Mouse (Mus musculus) intestine, embryonic 14.5 days (tissue): ENCODE results near the gene Atp2a1. TPM values are rescaled to one million over a fixed set of nuclear protein-coding genes. Genes with fewer than 3 reads are reported as not detected.

Experiments used
- ATAC-seq: fragments of 200-750 bp; cut with Nextera tagmentation; replicated peaks from 2 replicates; pipeline ENCODE4 v1.8.0; 2017; ENCODE audit warnings: low read depth, moderate number of reproducible peaks, moderate TSS enrichment, moderate library complexity; ENCODE audit not compliant: low FRiP score, low TSS enrichment
- DNase-seq: peaks from one replicate; pipeline ENCODE4 v3.0.0-alpha.2; 2018; ENCODE audit warnings: low spot score
- H3K27ac ChIP-seq: fragments of 300-500 bp; sonication (generic); 2 replicates; pipeline ENCODE4 v1.5.1; 2014; ENCODE audit warnings: low read depth, mild to moderate bottlenecking, control low read depth
- H3K27me3 ChIP-seq: fragments of 300-500 bp; sonication (generic); replicated peaks from 2 replicates; pipeline ENCODE4 v1.6.1; 2014; ENCODE audit warnings: low read length, control low read depth; ENCODE audit not compliant: control insufficient read depth, insufficient read depth
- H3K36me3 ChIP-seq: fragments of 300-500 bp; sonication (generic); 2 replicates; pipeline ENCODE4 v1.6.1; 2014; ENCODE audit warnings: low read length, control low read depth; ENCODE audit not compliant: control insufficient read depth, insufficient read depth
- H3K4me1 ChIP-seq: fragments of 300-500 bp; sonication (generic); replicated peaks from 2 replicates; pipeline ENCODE4 v1.6.1; 2014; ENCODE audit warnings: low read length, control low read depth, mixed read lengths; ENCODE audit not compliant: control insufficient read depth, insufficient read depth
- H3K4me2 ChIP-seq: fragments of 300-500 bp; sonication (generic); 2 replicates; pipeline ENCODE4 v1.6.1; 2014; ENCODE audit warnings: low read length
- H3K4me3 ChIP-seq: fragments of 300-500 bp; sonication (generic); 2 replicates; pipeline ENCODE4 v1.5.1; 2014; ENCODE audit warnings: low read depth, low read length, control low read depth, mixed read lengths
- H3K9ac ChIP-seq: fragments of 300-500 bp; sonication (generic); 2 replicates; pipeline ENCODE4 v1.6.1; 2014; ENCODE audit warnings: mild to moderate bottlenecking, low read length
- H3K9me3 ChIP-seq: fragments of 300-500 bp; sonication (generic); 2 replicates; pipeline ENCODE4 v1.6.1; 2016; ENCODE audit warnings: low read length, control low read depth; ENCODE audit not compliant: control insufficient read depth
- WGBS: fragments of 180-500 bp; shearing (Covaris S2); extraction: QIAGEN DNeasy Blood & Tissue Kit; methylation state at CpG from one replicate; pipeline ENCODE4 v1.1.7; 2014; 5-methylcytosine and 5-hydroxymethylcytosine counted together
- polyA plus RNA-seq: library from polyadenylated mRNA; unstranded; fragments of >200 nt; fragmentation: Nextera tagmentation; extraction: Ambion mirVana; gene quantifications from 2 replicates; pipeline ENCODE4 v1.2.1, GENCODE M21; 2014

The Atp2a1 gene
- 0.16 TPM in 1 of 2 replicates, not detected in the other for polyA plus RNA-seq

GRCm38 (mm10) chr7:126463004-126463403 lies at the start of gene Atp2a1:
TSS of gene Atp2a1 (minus strand) at chr7:126463108.
- Histone ChIP-seq H3K36me3 (peaks cover 16% of the 10 kb centered on the region), H3K4me3 (no peak within 1 kb of the TSS), H3K9ac (no peak within 1 kb of the TSS), H3K27ac (no peak within 1 kb of the TSS), H3K9me3 (no peaks in the 10 kb centered on the region), H3K27me3 (no peaks in the 10 kb centered on the region), H3K4me2 (no peak within 1 kb of the TSS), H3K4me1 (no peaks in the 10 kb centered on the region)
- ATAC-seq (no peak), DNase-seq (no peak)
- WGBS = 53% methylated on average over 5 of the region's 5 CpGs

- Histone ChIP-seq H3K9me3 (no peaks in the 10 kb centered on the region), H3K27me3 (no peaks in the 10 kb centered on the region), H3K4me2 (no peak overlapping the region), H3K4me1 (no peaks in the 10 kb centered on the region), H3K36me3 (no peaks in the 10 kb centered on the region), H3K9ac (no peak overlapping the region), H3K4me3 (no peak overlapping the region), H3K27ac (no peak overlapping the region)
- ATAC-seq = no peak
- no peak for DNase-seq
- WGBS = 84% methylated on average over 3 of the region's 3 CpGs
Observed at GRCm38 (mm10) chr7:126511287-126511686, 48.4 kb upstream of the Atp2a1 start.

GRCm38 (mm10) chr7:126507126-126507778 lies 44.3 kb upstream of the Atp2a1 start:
- DNase-seq (no peak), ATAC-seq (no peak)
- 75% methylated on average over 8 of the region's 8 CpGs for WGBS
- no peak overlapping the region for H3K9ac ChIP-seq
- no peak overlapping the region for H3K4me2 ChIP-seq
- H3K27ac ChIP-seq = no peak overlapping the region
- 0 out of 2 replicates have a peak, but pooled peaks cover 3% of the 10 kb centered on the region for H3K4me1 ChIP-seq
- no peak overlapping the region for H3K4me3 ChIP-seq
- H3K27me3 ChIP-seq = no peaks in the 10 kb centered on the region
- H3K9me3 ChIP-seq = no peaks in the 10 kb centered on the region
- no peaks in the 10 kb centered on the region for H3K36me3 ChIP-seq

- Histone ChIP-seq H3K4me3 (no peak overlapping the region), H3K27ac (no peak overlapping the region), H3K4me2 (no peak overlapping the region), H3K36me3 (peaks cover 14% of the 10 kb centered on the region), H3K9ac (no peak overlapping the region), H3K9me3 (no peaks in the 10 kb centered on the region), H3K4me1 (peaks cover 8% of the 10 kb centered on the region), H3K27me3 (no peaks in the 10 kb centered on the region)
- ATAC-seq (no peak), DNase-seq (no peak)
- WGBS = 74% methylated on average over 2 of the region's 2 CpGs
Observed at GRCm38 (mm10) chr7:126504913-126505312, 42.0 kb upstream of the Atp2a1 start.

GRCm38 (mm10) chr7:126503273-126503878 lies 40.5 kb upstream of the Atp2a1 start, which contains the start of gene Atxn2l:
TSS of gene Atxn2l (minus strand) at chr7:126503437.
- Histone ChIP-seq H3K9ac (peak within 1 kb of the TSS; percentile 98), H3K27ac (peak within 1 kb of the TSS; percentile 99), H3K9me3 (no peaks in the 10 kb centered on the region), H3K27me3 (no peaks in the 10 kb centered on the region), H3K4me2 (peak within 1 kb of the TSS; percentile 82), H3K36me3 (peaks cover 29% of the 10 kb centered on the region), H3K4me1 (peaks cover 8% of the 10 kb centered on the region), H3K4me3 (peak within 1 kb of the TSS; percentile 100)
- under 1% methylated on average over 59 of the region's 72 CpGs for WGBS
- DNase-seq (peak; percentile 99), ATAC-seq (peak; percentile 90)

- DNase-seq (no peak), ATAC-seq (no peak; the same call in 1 of the 2 replicates)
- peak overlapping the region; percentile 98 for H3K9ac ChIP-seq
- peak overlapping the region; percentile 99 for H3K27ac ChIP-seq
- H3K4me3 ChIP-seq = peak overlapping the region; percentile 100
- H3K27me3 ChIP-seq = no peaks in the 10 kb centered on the region
- under 1% methylated on average over 40 of the region's 40 CpGs for WGBS
- peaks cover 8% of the 10 kb centered on the region for H3K4me1 ChIP-seq
- peak overlapping the region; percentile 82; the same call in 1 of the 2 replicates for H3K4me2 ChIP-seq
- no peaks in the 10 kb centered on the region for H3K9me3 ChIP-seq
- H3K36me3 ChIP-seq = peaks cover 35% of the 10 kb centered on the region
Observed at GRCm38 (mm10) chr7:126502751-126503150, 39.8 kb upstream of the Atp2a1 start.

GRCm38 (mm10) chr7:126502023-126502741 lies 39.3 kb upstream of the Atp2a1 start:
- no peaks in the 10 kb centered on the region for H3K27me3 ChIP-seq
- H3K9ac ChIP-seq = peak overlapping the region; percentile 98
- peaks cover 8% of the 10 kb centered on the region for H3K4me1 ChIP-seq
- H3K36me3 ChIP-seq = peaks cover 41% of the 10 kb centered on the region
- no peaks in the 10 kb centered on the region for H3K9me3 ChIP-seq
- H3K27ac ChIP-seq = peak overlapping the region; percentile 99
- DNase-seq (peak; percentile 97), ATAC-seq (peak; percentile 90)
- H3K4me2 ChIP-seq = peak overlapping the region; percentile 87
- WGBS = 0% methylated on average over 44 of the region's 57 CpGs
- H3K4me3 ChIP-seq = peak overlapping the region; percentile 100

- ATAC-seq = no peak
Observed at GRCm38 (mm10) chr7:126501684-126502022, 38.7 kb upstream of the Atp2a1 start.

More at GRCm38 (mm10) chr7:126501684-126502022, 38.7 kb upstream of the Atp2a1 start:
- peak overlapping the region; percentile 87 for H3K4me2 ChIP-seq
- H3K36me3 ChIP-seq = peaks cover 46% of the 10 kb centered on the region
- H3K4me1 ChIP-seq = peaks cover 8% of the 10 kb centered on the region
- H3K27ac ChIP-seq = peak overlapping the region; percentile 99
- no peak for DNase-seq
- no peaks in the 10 kb centered on the region for H3K27me3 ChIP-seq
- H3K9ac ChIP-seq = peak overlapping the region; percentile 98
- WGBS = 4% methylated on average over 9 of the region's 9 CpGs
- H3K4me3 ChIP-seq = peak overlapping the region; percentile 100
- H3K9me3 ChIP-seq = no peaks in the 10 kb centered on the region
